Mouse (Mus musculus): ENCODE results near the gene Eef1a2. TPM values are rescaled to one million over a fixed set of nuclear protein-coding genes. Genes with fewer than 3 reads are reported as not detected.

Eef1a2 gene
- polyA plus RNA-seq (2012; rRNA removed) = not detected in 2 replicates

GRCm38 (mm10) chr2:181156248-181157121 is at the start of gene Eef1a2:
TSS of gene Eef1a2 (minus strand) at chr2:181157014.

DNA sequence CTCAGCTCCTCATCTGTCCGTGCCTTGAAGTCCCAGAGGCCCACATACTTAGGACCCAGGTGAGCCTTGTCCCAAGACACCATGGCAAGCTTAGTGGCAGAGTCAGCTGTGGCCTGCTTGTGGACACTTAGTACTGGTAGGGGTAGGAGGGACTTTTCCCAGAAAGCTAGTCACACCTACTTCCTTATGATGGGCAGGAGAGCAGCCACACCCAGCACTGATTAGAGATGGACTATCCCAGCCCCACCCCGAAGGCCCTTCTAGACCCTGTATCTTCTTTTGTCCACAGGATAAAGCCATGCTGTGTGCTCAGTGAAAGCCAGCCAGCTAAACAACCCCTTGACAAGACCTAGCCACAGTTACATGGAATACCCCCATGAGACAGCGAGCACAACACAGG is 45.6 kb upstream of the Eef1a2 start, which contains the start of gene Ptk6:
Ptk6 (minus strand) TSS at position 368 of the 400 bp plus-strand sequence.

GRCm38 (mm10) chr2:181187121-181188000 is 30.5 kb upstream of the Eef1a2 start, which contains the start of gene Ppdpf:
TSS of gene Ppdpf (plus strand) at chr2:181187247.

DNA sequence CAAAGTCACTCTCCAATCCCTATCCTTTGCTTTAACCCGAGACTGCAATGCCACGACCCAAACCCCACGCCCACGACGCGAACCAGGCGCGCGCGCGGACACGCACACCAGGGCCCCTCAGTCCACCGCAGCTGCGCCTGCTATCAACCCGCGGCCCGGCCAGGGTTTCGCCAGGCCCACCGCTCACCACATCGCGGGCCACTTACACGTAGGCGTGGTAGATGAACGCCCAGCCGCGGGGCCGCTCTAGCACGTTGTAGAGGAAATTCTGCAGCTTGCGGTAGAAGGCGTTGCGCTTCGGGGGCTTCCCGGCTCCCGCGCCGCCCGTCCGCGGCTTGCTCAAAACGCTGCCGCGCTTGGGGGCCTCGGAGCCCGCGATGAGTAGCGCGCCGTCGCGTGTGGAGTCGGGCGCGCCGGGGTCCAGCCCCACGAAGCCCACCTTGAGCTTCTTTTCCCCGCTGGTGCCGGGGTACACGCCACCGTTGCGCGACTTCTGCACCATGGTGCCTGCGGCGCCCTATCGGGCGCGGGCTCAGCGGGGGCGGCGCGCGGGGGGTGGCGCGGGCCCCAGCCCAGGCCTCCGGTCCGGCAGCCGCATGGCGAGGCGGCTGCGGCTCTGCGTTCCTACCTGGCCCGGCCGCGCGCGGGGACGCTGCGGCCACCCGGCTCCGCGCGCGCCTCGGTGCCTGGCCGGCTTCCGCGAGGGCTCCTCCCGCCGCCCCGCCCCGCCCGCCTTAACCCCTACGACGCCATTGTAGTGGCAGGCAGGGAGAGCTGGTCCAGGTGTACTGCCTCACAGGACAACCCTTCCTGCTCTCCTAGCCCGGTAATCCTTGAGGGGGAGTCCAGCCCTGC is 22.0 kb downstream of the Eef1a2 start, which contains the start of gene Kcnq2:
Kcnq2 (minus strand) TSS at position 710 of the 855 bp plus-strand sequence.

Other genes with a start within 250 kb of the Eef1a2 start
- 15.9 and 21.3 TPM in 2 replicates for gene Ythdf1, start 236.1 kb downstream of the Eef1a2 start, polyA plus RNA-seq (2012; rRNA removed)
- gene Birc7, start 228.0 kb downstream of the Eef1a2 start, polyA plus RNA-seq (2012; rRNA removed) = not detected in 2 replicates
- 0.67 and 1.0 TPM in 2 replicates for gene Nkain4, start 202.3 kb downstream of the Eef1a2 start, polyA plus RNA-seq (2012; rRNA removed)
- 20.8 TPM in 2 replicates for gene Arfgap1, start 189.8 kb downstream of the Eef1a2 start, polyA plus RNA-seq (2012; rRNA removed)
- 0.10 TPM in 2 replicates for gene Col20a1, start 170.5 kb downstream of the Eef1a2 start, polyA plus RNA-seq (2012; rRNA removed)
- 0.53 and 0.70 TPM in 2 replicates for gene Chrna4, start 113.5 kb downstream of the Eef1a2 start, polyA plus RNA-seq (2012; rRNA removed)
- 0.06 and 0.07 TPM in 2 replicates for gene Kcnq2, start 21.7 kb downstream of the Eef1a2 start, polyA plus RNA-seq (2012; rRNA removed)
- gene Ppdpf, start 30.2 kb upstream of the Eef1a2 start, polyA plus RNA-seq (2012; rRNA removed) = 38.4 and 42.6 TPM in 2 replicates
- gene Ptk6, start 45.8 kb upstream of the Eef1a2 start, polyA plus RNA-seq (2012; rRNA removed) = 0.03 and 0.05 TPM in 2 replicates
- gene Srms, start 56.2 kb upstream of the Eef1a2 start, polyA plus RNA-seq (2012; rRNA removed) = 0.17 and 0.19 TPM in 2 replicates
- 0.16 TPM in 2 replicates for gene Fndc11, start 63.0 kb upstream of the Eef1a2 start, polyA plus RNA-seq (2012; rRNA removed)
- 4.0 and 5.8 TPM in 2 replicates for gene Helz2, start 85.0 kb upstream of the Eef1a2 start, polyA plus RNA-seq (2012; rRNA removed)
- 11.5 and 13.2 TPM in 2 replicates for gene Gmeb2, start 131.0 kb upstream of the Eef1a2 start, polyA plus RNA-seq (2012; rRNA removed)
- 0.06 and 0.10 TPM in 2 replicates for gene Stmn3, start 157.5 kb upstream of the Eef1a2 start, polyA plus RNA-seq (2012; rRNA removed)
- gene Rtel1, start 162.7 kb upstream of the Eef1a2 start, polyA plus RNA-seq (2012; rRNA removed) = 37.4 and 42.3 TPM in 2 replicates
- 8.3 and 9.0 TPM in 2 replicates for gene Zgpat, start 207.9 kb upstream of the Eef1a2 start, polyA plus RNA-seq (2012; rRNA removed)
- 22.0 and 23.4 TPM in 2 replicates for gene Arfrp1, start 208.4 kb upstream of the Eef1a2 start, polyA plus RNA-seq (2012; rRNA removed)
- gene Lime1, start 223.1 kb upstream of the Eef1a2 start, polyA plus RNA-seq (2012; rRNA removed) = 9.8 and 9.9 TPM in 2 replicates